Mouse (Mus musculus): ENCODE results near the gene Chml. TPM values are rescaled to one million over a fixed set of nuclear protein-coding genes. Genes with fewer than 3 reads are reported as not detected.
A peak's percentile ranks its signal among the peaks of the same experiment; 100 is the strongest.

Chml gene
- polyA plus RNA-seq, 1 experiment: 0.54 TPM

DNA sequence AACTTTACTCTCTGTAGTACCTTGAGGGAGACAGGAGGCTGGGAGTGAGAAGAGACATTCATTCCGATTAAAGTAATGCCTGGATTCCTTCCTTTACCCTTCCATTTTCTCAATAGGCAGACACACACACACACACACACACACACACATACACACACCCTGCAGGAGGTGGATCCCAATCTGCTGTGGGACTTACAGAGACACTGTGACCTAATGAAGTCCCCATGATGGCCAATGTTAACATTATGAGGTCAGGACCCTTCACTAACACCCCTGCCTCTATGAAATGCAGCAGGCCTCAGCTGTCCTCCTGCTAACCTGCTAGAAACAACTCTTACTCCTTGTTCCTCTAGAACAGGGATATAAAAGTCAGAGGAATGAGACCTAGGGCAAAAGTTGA lies 5.6 kb upstream of the Chml start, which contains the start of gene Wdr64:
Wdr64 (plus strand) TSS at position 301 of the 400 bp plus-strand sequence.
- H3K9me3 ChIP-seq (ENCODE audit: control insufficient read depth, low read length): no peaks in the 10 kb centered on the region

DNA sequence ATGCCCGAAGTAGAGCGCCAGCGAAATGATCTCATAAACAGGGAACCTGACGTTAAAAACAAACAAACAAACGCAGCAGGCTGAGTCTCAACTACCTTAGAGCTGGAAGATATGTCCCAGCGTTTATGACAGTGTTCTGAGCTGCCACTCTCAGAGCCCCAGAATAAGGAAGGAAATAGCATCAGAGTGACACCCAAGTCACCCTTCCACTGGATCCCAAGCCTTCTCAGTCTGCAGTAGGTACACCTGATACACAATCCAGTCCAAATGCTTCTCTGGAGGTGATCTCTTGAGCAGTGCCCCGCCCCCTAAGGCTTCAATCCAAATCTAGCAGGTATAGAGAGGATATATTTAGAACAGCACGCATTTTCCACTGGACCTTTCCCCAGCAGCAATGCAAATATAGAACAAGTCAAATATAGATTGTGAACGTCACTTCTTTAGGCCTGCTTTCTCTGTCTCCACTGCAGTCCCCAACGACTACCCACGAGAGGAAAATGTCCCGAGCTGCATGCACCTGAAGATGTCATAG lies 794 bp upstream of the Chml start:
- Histone ChIP-seq H3K9me3 (ENCODE audit: control insufficient read depth, low read length) (no peaks in the 10 kb centered on the region), H3K36me3 (ENCODE audit: control insufficient read depth) (no peaks in the 10 kb centered on the region), H3K4me1 (ENCODE audit: control insufficient read depth) (peaks cover 25% of the 10 kb centered on the region), H3K27me3 (ENCODE audit: control insufficient read depth) (no peaks in the 10 kb centered on the region), H3K4me3 (replicated peaks) (peak overlapping the region; percentile 85)
- TF ChIP-seq TAL1 (IDR thresholded peaks at IDR 0.05; ENCODE audit: low read length) (no peak), GATA1 (IDR thresholded peaks at IDR 0.05; ENCODE audit: low read length) (no peak)

More for the DNA sequence above, 5.6 kb upstream of the Chml start, which contains the start of gene Wdr64:
- no peak for TF ChIP-seq GATA1 (IDR thresholded peaks at IDR 0.05; ENCODE audit: low read length)
- no peak for TF ChIP-seq TAL1 (IDR thresholded peaks at IDR 0.05; ENCODE audit: low read length)
- Histone ChIP-seq H3K27me3 (ENCODE audit: control insufficient read depth) (no peaks in the 10 kb centered on the region), H3K4me3 (replicated peaks) (no peak within 1 kb of the TSS), H3K4me1 (ENCODE audit: control insufficient read depth) (peaks cover 5% of the 10 kb centered on the region), H3K36me3 (ENCODE audit: control insufficient read depth) (no peaks in the 10 kb centered on the region)

DNA sequence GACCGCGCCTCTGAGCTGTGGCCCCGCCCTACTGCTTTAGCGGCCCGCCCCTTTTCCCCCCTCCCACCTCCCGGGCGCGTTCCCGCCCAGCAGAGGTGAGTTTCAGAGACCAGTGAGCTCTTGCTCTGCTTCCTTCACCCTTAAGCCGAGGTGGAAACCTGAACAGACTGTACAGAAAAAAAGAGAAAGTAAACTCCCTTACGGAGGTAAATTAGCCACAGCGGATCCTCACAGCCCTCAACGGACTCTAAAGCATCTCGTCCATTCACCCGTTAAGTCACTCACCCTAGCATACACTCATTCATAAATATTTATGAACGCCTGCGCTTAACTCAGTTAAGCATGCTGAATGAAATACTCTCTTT lies 278 bp upstream of the Chml start:
- Histone ChIP-seq H3K27me3 (ENCODE audit: control insufficient read depth) (no peaks in the 10 kb centered on the region), H3K36me3 (ENCODE audit: control insufficient read depth) (peaks cover 2% of the 10 kb centered on the region), H3K4me1 (ENCODE audit: control insufficient read depth) (peaks cover 25% of the 10 kb centered on the region), H3K9me3 (ENCODE audit: control insufficient read depth, low read length) (no peaks in the 10 kb centered on the region), H3K4me3 (replicated peaks) (peak overlapping the region; percentile 85)
- no peak for TF ChIP-seq TAL1 (IDR thresholded peaks at IDR 0.05; ENCODE audit: low read length)
- TF ChIP-seq GATA1 (IDR thresholded peaks at IDR 0.05; ENCODE audit: low read length): no peak

DNA sequence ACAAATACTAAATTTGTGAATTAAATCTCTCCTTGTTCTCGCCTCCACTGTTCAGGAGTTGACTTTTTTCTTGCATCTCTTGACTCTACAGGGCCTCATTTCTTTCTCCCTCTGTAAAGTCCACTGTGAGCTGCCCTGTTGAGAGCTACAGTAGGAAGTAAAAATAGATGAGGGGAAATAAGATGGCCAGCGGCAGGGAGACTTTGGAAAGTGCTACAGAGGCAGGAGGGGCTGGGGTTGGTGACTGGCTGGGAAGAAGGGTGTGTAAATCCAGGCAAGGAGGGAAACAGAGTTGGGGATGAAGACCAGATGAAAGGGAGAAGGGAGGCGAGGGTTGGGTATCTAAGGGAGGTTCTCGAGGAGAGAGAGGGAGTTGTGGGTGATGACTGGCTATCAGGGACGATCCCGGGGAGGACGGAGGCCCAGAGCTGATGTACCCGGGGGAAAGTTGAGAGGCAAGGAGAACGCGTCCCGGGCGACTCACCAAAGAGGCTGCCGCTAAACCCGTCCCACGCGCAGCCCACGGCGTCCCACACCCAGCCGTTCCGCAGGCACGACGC lies 935 bp downstream of the Chml start:
- Histone ChIP-seq H3K4me1 (ENCODE audit: control insufficient read depth) (peaks cover 25% of the 10 kb centered on the region), H3K27me3 (ENCODE audit: control insufficient read depth) (no peaks in the 10 kb centered on the region), H3K9me3 (ENCODE audit: control insufficient read depth, low read length) (no peaks in the 10 kb centered on the region), H3K36me3 (ENCODE audit: control insufficient read depth) (peaks cover 10% of the 10 kb centered on the region), H3K4me3 (replicated peaks) (peak overlapping the region; percentile 85)
- TF ChIP-seq GATA1 (IDR thresholded peaks at IDR 0.05; ENCODE audit: low read length) (no peak), TAL1 (IDR thresholded peaks at IDR 0.05; ENCODE audit: low read length) (no peak)

DNA sequence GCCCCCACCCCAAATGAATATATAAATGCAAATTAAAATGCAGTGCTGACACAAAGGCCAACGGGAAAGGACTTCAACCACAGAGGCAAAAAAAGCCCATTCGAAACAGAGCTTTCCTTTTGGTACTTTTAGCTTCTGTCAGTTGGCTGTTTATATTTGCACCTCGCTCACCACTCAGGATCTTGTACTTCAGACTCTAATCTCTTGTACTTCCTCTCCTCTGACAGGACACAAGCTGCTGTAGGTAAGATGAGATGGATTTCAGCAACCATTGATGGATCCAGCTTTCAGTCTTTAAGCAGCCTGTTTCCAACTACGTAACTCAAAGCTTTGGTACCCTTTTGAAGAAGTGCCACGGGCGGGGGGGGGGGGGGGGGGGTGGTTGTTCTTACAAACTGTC lies 11.7 kb downstream of the Chml start:
- H3K4me3 ChIP-seq (replicated peaks): no peak overlapping the region
- H3K27me3 ChIP-seq (ENCODE audit: control insufficient read depth): no peaks in the 10 kb centered on the region
- TF ChIP-seq GATA1 (IDR thresholded peaks at IDR 0.05; ENCODE audit: low read length): no peak
- TF ChIP-seq TAL1 (IDR thresholded peaks at IDR 0.05; ENCODE audit: low read length): no peak
- H3K36me3 ChIP-seq (ENCODE audit: control insufficient read depth): no peaks in the 10 kb centered on the region
- no peaks in the 10 kb centered on the region for H3K9me3 ChIP-seq (ENCODE audit: control insufficient read depth, low read length)
- H3K4me1 ChIP-seq (ENCODE audit: control insufficient read depth): no peaks in the 10 kb centered on the region

DNA sequence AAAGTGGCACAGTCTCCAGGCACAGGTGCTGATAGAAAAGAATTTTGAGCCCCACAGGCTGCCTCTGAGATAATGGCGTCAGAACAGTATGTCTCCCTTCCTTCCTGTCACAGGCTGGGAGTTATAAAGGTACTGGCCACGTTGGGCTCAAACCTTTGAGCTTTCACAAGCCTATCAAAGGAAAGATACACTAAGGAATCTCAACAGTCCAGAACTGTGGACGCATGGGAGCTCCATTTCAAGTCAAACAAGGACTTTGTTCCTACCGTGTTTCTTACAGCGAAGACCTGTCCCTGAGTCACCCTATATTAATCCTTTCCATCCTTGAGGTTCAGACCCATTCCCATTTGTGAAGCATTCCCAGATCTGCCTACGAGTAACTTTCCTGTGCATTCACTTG lies 15.2 kb downstream of the Chml start:
- H3K4me1 ChIP-seq (ENCODE audit: control insufficient read depth): no peaks in the 10 kb centered on the region
- H3K4me3 ChIP-seq (replicated peaks): no peak overlapping the region
- no peaks in the 10 kb centered on the region for H3K9me3 ChIP-seq (ENCODE audit: control insufficient read depth, low read length)
- no peaks in the 10 kb centered on the region for H3K27me3 ChIP-seq (ENCODE audit: control insufficient read depth)
- no peaks in the 10 kb centered on the region for H3K36me3 ChIP-seq (ENCODE audit: control insufficient read depth)
- TF ChIP-seq GATA1 (IDR thresholded peaks at IDR 0.05; ENCODE audit: low read length) (no peak), TAL1 (IDR thresholded peaks at IDR 0.05; ENCODE audit: low read length) (no peak)

DNA sequence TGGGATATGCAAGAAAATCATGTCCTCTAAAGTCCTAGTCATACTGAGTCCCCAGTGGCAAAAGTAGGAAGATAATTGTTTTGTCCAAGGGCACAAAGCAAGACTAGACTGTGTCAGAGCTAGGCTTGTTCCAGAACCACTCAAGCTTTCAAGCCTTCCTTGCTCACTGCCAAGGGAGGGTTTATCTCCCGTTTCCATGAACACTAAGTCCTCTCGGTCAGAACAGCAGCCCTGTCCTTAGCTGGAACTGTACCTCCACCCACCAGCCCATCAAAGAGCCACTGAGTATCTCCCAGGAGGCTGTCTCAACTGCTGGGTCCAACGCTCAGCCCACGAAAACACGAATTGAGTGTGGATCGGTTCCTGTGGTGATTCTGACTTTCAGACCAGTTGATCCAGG lies 17.6 kb downstream of the Chml start:
- Histone ChIP-seq H3K4me3 (replicated peaks) (no peak overlapping the region), H3K9me3 (ENCODE audit: control insufficient read depth, low read length) (no peaks in the 10 kb centered on the region), H3K27me3 (ENCODE audit: control insufficient read depth) (no peaks in the 10 kb centered on the region), H3K4me1 (ENCODE audit: control insufficient read depth) (no peaks in the 10 kb centered on the region), H3K36me3 (ENCODE audit: control insufficient read depth) (no peaks in the 10 kb centered on the region)
- no peak for TF ChIP-seq GATA1 (IDR thresholded peaks at IDR 0.05; ENCODE audit: low read length)

DNA sequence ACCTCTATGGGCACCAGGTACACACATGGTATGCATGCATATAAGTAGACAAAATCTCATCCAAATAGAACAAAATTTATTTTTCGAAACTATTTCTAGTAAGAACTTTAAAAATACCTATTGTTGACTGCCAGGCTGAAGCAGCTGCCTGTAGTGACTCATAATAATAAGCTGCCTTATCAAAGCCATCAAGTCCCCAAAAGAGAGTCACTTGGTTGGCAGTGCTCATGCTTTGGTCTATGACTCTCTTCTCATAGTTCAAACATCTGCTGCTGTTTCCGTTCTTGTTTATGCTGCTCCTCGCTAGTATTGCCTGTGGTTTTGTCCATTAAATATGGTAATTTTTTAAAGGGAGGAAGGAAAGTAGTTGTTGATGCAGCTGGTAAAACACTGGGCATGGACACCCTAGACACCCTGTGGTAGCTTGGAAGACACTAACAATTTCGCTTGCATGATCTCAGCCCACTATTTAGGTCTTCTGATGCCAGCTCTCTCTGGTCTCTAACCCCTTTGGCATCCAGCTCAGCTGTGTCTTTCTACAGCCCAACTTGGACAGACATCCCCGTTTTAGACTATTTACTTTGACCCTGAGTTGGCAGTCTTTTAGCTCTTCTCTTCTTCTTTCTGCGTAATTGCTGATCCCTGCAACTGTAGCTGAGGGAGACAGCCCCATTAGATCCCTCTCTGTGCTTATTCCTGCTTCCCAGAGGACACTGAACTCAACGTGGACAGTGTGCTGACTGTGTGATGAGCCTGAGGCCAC lies 19.0 kb downstream of the Chml start:
- H3K36me3 ChIP-seq (ENCODE audit: control insufficient read depth): no peaks in the 10 kb centered on the region
- TF ChIP-seq TAL1 (IDR thresholded peaks at IDR 0.05; ENCODE audit: low read length) (no peak), GATA1 (IDR thresholded peaks at IDR 0.05; ENCODE audit: low read length) (no peak)
- H3K4me3 ChIP-seq (replicated peaks): no peak overlapping the region
- H3K9me3 ChIP-seq (ENCODE audit: control insufficient read depth, low read length): no peaks in the 10 kb centered on the region
- H3K27me3 ChIP-seq (ENCODE audit: control insufficient read depth): no peaks in the 10 kb centered on the region
- H3K4me1 ChIP-seq (ENCODE audit: control insufficient read depth): no peaks in the 10 kb centered on the region

DNA sequence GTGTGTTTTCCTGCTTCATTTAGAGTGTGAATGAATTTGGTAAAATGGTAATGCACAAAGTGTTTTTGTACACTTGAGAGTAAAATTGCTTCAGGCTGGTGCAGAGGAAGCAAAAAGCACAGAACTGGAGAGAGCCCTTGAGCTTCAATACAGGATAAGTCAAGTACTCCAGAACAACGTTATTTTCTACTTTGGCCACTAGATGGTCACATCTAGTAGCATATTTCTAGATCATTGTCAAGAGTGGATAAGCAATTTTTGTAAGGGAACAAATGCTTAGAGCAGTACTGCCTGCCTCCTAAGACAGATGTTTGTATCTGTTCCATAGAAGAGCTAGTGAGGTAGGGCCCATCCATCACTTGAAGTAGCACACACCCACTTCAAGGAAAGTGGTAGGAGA lies 21.1 kb downstream of the Chml start:
- H3K9me3 ChIP-seq (ENCODE audit: control insufficient read depth, low read length): no peaks in the 10 kb centered on the region
- H3K4me1 ChIP-seq (ENCODE audit: control insufficient read depth): no peaks in the 10 kb centered on the region
- H3K36me3 ChIP-seq (ENCODE audit: control insufficient read depth): no peaks in the 10 kb centered on the region
- no peak overlapping the region for H3K4me3 ChIP-seq (replicated peaks)
- TF ChIP-seq GATA1 (IDR thresholded peaks at IDR 0.05; ENCODE audit: low read length) (no peak), TAL1 (IDR thresholded peaks at IDR 0.05; ENCODE audit: low read length) (no peak)
- H3K27me3 ChIP-seq (ENCODE audit: control insufficient read depth): no peaks in the 10 kb centered on the region

Measured in erythroblast, embryonic 14.5 days (primary cell).